Mouse (Mus musculus): ENCODE results near the gene Ubl4a. TPM values are rescaled to one million over a fixed set of nuclear protein-coding genes. Genes with fewer than 3 reads are reported as not detected.

Gene Ubl4a
- total RNA-seq, 1 experiment from 2014 or later: 10.0 TPM

Other genes starting within 250 kb of the Ubl4a start
- gene Opn1mw, start 245.8 kb downstream of the Ubl4a start, total RNA-seq (2017): not detected in 3 replicates
- 22.6 to 35.0 TPM (median 27.3 TPM) in 3 replicates for gene Mecp2, start 237.9 kb downstream of the Ubl4a start, total RNA-seq (2017)
- gene Tex28, start 205.4 kb downstream of the Ubl4a start, total RNA-seq (2017): not detected in 3 replicates
- gene Tktl1, start 196.0 kb downstream of the Ubl4a start, total RNA-seq (2017): not detected in 3 replicates
- gene Flna, start 123.4 kb downstream of the Ubl4a start, total RNA-seq (2017): 2,023 to 2,748 TPM (median 2,149 TPM) in 3 replicates
- 85.3 to 98.0 TPM (median 91.4 TPM) in 3 replicates for gene Emd, start 118.5 kb downstream of the Ubl4a start, total RNA-seq (2017)
- 1,229 to 1,534 TPM (median 1,358 TPM) in 3 replicates for gene Rpl10, start 102.4 kb downstream of the Ubl4a start, total RNA-seq (2017)
- gene Taz, start 91.3 kb downstream of the Ubl4a start, total RNA-seq (2017): 59.4 to 103 TPM (median 69.3 TPM) in 3 replicates
- gene Dnase1l1, start 90.9 kb downstream of the Ubl4a start, total RNA-seq (2017): 46.0 to 56.4 TPM (median 56.0 TPM) in 3 replicates
- 286 to 398 TPM (median 345 TPM) in 3 replicates for gene Atp6ap1, start 76.1 kb downstream of the Ubl4a start, total RNA-seq (2017)
- 87.9 to 106 TPM (median 93.3 TPM) in 3 replicates for gene Gdi1, start 68.2 kb downstream of the Ubl4a start, total RNA-seq (2017)
- gene Fam50a, start 60.2 kb downstream of the Ubl4a start, total RNA-seq (2017): 83.1 to 120 TPM (median 87.7 TPM) in 3 replicates
- gene Plxna3, start 44.2 kb downstream of the Ubl4a start, total RNA-seq (2017): 0.19 to 0.78 TPM (median 0.21 TPM) in 3 replicates
- gene Lage3, start 19.6 kb downstream of the Ubl4a start, total RNA-seq (2017): 6.7 to 12.1 TPM (median 11.1 TPM) in 3 replicates
- 11.6 to 17.2 TPM (median 13.4 TPM) in 3 replicates for gene Slc10a3, start 131 bp upstream of the Ubl4a start, total RNA-seq (2017)
- 10.5 to 15.7 TPM (median 12.8 TPM) in 3 replicates for gene Fam3a, start 20.1 kb upstream of the Ubl4a start, total RNA-seq (2017)
- gene Ikbkg, start 20.1 kb upstream of the Ubl4a start, total RNA-seq (2017): 26.2 to 51.9 TPM (median 31.9 TPM) in 3 replicates
- 120 to 126 TPM (median 124 TPM) in 3 replicates for gene G6pdx, start 56.0 kb upstream of the Ubl4a start, total RNA-seq (2017)
- gene Gm6880, start 108.2 kb upstream of the Ubl4a start, total RNA-seq (2017): not detected in 3 replicates
- not detected in 3 replicates for gene Olfr1326-ps1, start 201.7 kb upstream of the Ubl4a start, total RNA-seq (2017)
- gene Olfr1325, start 219.5 kb upstream of the Ubl4a start, total RNA-seq (2017): not detected in 3 replicates